Mouse (Mus musculus) myocyte (in vitro differentiated cells): ENCODE results near the gene Tfap4.

Source experiments
- TCF3 ChIP-seq: IDR thresholded peaks from one replicate; pipeline ENCODE4 v1.6.1; 2011; ENCODE audit warnings: low read depth, control low read depth; ENCODE audit not compliant: insufficient read length
- USF1 ChIP-seq: IDR thresholded peaks from one replicate; pipeline ENCODE4 v1.6.1; 2011; ENCODE audit warnings: low read depth, mild to moderate bottlenecking, control low read depth, moderate library complexity

DNA sequence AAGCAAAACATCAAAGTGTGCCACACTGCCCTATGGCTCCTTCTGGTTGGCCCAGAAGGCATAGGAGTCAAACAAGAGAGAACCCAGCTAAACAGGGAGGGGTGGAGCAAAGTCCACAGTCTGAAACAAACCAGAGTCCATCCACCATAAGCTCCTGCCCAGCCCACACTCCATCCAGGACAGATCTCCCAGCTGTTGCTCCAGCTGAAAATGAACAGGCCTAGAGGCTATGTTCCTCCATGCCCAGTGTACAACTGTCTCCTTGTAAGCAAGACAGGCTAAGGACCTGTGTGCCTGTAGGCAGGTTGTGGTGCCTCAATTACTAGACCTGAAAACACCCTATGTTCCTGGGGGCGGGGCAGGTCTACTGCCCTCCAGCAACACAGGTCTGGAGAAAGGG, 2.6 kb downstream of the Tfap4 start:
- TF ChIP-seq USF1: no peak
- TF ChIP-seq TCF3: no peak
